Mouse (Mus musculus) thymus, postnatal 0 days (tissue): ENCODE results near the gene Tex33. TPM values are rescaled to one million over a fixed set of nuclear protein-coding genes. Genes with fewer than 3 reads are reported as not detected.

ENCODE experiments used
- DNase-seq: peaks from one replicate; pipeline ENCODE4 v3.0.0-alpha.2; 2015; ENCODE audit warnings: low spot score
- polyA plus RNA-seq: library from polyadenylated mRNA; unstranded; fragments of >200 nt; fragmentation: Nextera tagmentation; extraction: Ambion mirVana; gene quantifications from 2 replicates; pipeline ENCODE4 v1.2.1, GENCODE M21; 2015

The Tex33 gene
- 0.39 and 0.55 TPM in 2 replicates for polyA plus RNA-seq

GRCm38 (mm10) chr15:78395478-78395962 is at the start of gene Tex33:
Tex33 (minus strand) TSS chr15:78395912.
- DNase-seq: no peak

DNA sequence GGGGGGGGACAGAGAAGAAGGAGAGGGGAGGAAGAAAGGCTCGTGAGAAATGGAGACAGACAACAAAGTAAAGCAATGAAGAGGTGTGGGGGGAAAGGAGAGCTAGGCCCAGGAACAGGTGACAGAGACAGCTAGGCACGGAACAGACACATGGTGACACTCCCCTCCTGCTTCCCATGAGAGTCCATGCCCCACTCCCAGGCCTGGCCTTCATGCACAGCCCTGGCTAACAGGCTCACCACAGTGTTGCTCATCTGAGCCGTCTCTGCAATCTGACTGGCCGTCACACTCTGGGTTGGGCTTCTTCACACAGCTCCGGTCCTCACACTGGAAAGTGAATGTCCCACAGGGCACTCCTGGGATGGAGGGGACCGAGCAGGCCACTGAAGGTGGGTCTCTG is 48.1 kb upstream of the Tex33 start:
- DNase-seq: no peak

GRCm38 (mm10) chr15:78442231-78442630 is 46.5 kb upstream of the Tex33 start:
- DNase-seq: no peak

DNA sequence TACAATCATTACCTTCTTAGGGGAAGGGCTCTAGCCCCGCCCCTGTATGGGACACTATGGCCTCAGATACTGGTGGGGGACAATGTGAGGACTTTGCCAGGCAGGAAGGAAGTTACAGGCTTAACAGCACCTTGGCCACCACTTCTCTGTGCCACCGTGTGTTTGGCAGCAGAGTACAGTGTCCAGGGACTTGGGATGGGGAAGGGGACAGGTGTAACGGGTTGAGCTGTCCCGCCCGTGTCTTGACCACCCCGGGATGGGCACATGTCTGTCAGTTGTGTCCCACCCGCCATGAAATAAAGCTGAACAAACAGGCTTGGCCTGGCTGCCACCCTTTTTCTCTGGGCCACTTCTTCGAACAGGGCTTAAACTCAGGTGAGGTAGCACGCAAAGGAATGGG is 43.3 kb upstream of the Tex33 start:
- no peak for DNase-seq

GRCm38 (mm10) chr15:78438505-78438904 is 42.8 kb upstream of the Tex33 start:
- DNase-seq: no peak

DNA sequence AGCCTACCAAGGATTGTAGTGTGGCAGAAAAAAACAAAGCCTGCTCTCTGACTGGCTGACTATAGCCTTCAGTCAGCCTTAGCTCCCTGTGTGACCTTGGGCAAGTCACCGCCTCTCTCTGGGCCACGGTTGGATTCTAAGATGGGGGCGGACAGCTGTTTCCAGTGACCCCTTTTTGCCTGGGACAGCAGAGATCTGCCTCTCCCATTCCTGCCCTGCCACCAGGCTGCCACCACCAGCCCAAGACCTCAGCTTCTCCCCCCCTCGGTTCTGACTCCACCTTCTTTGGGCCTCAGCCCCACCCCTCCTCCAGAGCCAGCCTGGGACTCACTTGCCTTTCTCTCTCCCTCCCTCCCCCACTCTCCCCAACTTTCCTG is 42.3 kb upstream of the Tex33 start:
- DNase-seq: no peak

- DNase-seq: no peak
Observed at GRCm38 (mm10) chr15:78437237-78438017, 41.7 kb upstream of the Tex33 start.

- DNase-seq: peak; percentile 23
Observed at GRCm38 (mm10) chr15:78436380-78437192, 40.9 kb upstream of the Tex33 start.

GRCm38 (mm10) chr15:78435681-78436080 is 40.0 kb upstream of the Tex33 start:
- peak; percentile 60 for DNase-seq

DNA sequence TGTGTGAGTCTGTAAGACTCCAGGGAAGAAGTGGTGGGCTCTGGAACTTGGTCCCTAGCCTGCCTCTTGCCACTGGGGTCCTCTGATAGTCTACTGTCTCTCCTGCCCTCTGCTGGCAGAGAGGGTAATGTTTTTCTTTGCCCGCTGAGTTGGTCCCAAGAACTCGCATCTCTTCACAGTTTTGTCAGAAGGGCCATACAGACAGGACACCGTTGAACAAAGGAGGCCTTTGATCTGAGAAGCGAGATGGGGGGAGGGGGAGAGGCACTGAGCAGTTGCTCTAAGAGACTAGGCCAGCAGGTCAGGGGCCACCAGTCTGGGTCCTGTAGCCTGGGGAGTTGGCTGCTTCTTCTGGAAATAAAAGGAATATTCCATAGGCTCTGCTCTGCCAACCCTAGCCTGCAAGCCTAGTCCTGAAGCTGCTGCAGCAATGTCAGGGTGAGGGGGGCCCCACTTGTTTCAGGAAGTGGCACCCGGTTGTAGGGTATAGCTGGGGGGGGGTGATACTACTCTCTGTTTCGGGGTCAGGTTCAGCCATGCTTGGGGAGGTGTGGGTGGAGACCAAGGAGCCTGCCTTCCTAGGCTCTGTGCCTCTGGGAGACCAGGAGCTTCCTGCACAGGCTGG is 39.3 kb upstream of the Tex33 start:
- peak; percentile 75 for DNase-seq

DNA sequence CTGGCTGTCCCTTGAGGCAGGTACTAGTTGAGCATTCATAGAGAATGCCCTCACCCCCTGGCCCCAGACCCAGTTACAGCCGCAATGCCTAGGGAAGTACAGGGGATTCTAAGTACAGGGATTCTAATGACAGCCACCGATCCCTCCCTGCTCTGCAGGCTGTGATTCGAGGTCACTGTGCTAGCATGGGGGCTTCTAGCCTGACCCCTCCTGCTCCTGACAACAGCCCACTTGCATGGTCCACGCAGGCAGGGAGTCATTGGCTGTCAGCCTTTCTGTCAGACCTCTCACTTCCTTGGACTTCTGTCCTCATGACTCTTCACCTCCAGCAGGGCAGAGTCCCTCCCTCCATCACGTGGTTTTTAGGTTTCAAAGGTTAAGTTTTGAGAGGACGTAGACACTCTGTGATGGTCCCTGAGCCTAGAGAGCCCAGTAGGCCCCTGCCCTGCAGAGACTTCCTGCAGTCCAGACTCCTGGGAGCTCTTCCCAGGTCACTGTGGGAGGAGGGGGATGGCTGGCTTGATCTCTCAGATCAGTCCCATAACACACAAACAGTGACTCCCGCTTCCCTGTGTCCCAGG is 35.9 kb upstream of the Tex33 start:
- no peak for DNase-seq

- DNase-seq: no peak
Observed at GRCm38 (mm10) chr15:78430874-78431273, 35.2 kb upstream of the Tex33 start.

- no peak for DNase-seq
Observed at GRCm38 (mm10) chr15:78429871-78430622, 34.3 kb upstream of the Tex33 start.

GRCm38 (mm10) chr15:78429139-78429459 is 33.4 kb upstream of the Tex33 start:
- no peak for DNase-seq

GRCm38 (mm10) chr15:78428391-78429138 is 32.9 kb upstream of the Tex33 start, which contains the start of gene Kctd17:
Kctd17 (plus strand) TSS chr15:78428564.
- no peak for DNase-seq

DNA sequence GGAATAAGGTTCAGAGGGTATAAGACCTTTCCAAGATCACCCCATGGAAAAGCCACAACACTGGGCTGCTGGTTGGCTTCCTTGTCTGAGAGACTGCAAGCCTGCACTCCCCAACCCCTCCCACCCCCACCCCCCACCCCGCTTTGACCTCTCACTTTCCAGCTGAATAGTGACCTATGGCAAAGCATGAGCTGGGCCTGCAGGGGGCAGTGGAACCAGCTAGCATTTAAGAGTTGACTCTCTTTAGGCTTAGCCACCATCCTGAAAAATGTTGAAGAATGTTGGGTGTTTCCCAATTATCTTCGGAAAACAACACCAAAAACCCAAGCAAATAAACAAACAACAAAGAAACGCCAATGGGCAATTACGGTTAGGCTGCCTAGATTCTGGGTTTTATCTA is 29.5 kb upstream of the Tex33 start:
- DNase-seq: no peak

DNA sequence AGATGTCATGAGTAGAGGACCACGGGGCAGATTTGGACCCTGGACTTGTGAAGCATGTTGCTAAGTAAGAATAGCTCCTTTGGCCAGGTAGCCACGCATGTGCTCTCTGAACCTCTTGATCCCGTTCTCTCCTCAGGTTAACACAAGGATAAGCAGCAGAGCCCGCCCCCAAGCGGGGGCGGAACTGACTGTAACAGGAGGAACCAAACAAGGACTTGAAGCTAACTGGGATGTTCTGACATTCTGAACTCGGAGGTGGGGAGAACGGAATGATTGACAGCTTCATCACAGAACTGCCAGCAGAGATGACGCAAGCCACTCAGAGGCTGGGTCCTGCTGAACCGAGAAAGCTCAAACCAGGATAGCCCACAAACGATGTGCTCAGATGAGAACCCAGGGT is 28.8 kb upstream of the Tex33 start:
- no peak for DNase-seq

- DNase-seq: peak; percentile 93
Observed at GRCm38 (mm10) chr15:78422046-78422956, 26.6 kb upstream of the Tex33 start.

DNA sequence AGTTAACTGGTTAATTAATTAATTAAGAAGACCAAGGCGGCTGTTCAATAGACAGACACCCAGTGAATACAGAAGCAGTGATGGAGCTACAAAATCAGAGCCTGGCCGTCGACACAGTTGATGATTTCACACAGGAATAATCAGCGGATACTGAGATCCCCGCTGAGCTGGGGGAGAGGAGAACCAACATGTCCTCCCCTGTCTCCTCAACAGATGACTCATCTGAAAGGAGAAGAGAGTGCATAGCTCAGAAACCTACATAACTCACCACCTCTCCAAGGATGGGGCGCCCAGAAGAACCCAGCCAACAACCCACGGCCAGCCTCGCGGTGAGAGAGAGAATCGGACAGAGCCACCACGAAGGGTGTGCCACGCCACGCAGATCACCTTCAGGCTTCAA is 24.7 kb upstream of the Tex33 start:
- no peak for DNase-seq
